Mouse (Mus musculus): ENCODE results near the gene Klra6. TPM values are rescaled to one million over a fixed set of nuclear protein-coding genes. Genes with fewer than 3 reads are reported as not detected.
"Not testable (repeated sequence)": the region's sequence is repeated elsewhere in the genome, so short reads cannot be mapped to it uniquely, and the experiment has no call there.

Klra6 gene
- polyA plus RNA-seq (2012; rRNA removed): not detected in 2 replicates

DNA sequence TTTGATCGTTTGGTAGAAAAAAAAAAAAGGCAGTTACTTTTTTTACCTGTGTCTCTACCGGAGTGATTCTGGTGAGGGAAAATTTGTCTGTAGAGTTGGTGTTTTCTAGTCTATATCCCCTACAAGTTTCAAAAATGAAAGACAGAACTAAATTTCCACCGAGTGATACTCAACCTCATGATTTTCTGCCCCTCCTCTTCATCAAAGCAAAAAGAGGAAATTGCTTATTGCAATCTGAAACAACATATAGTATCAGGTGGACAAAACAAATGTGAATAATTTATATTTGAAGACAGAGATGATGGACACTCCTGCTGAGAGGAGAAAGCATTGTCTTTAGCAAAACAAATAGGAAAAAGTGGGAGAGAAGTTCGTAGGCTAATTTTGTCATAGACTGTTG lies at the start of gene Klra6:
TSS of gene Klra6 (minus strand) at position 101 of the 400 bp plus-strand sequence.
- DNase-seq (ENCODE audit: extremely low spot score in 1 of 2, low spot score in 1 of 2): no peak

GRCm38 (mm10) chr6:130067171-130067570 lies 40.4 kb upstream of the Klra6 start, which contains the start of gene Klra4:
Gene Klra4 (minus strand): TSS chr6:130067271.
- DNase-seq (ENCODE audit: extremely low spot score in 1 of 2, low spot score in 1 of 2): not testable (repeated sequence)

DNA sequence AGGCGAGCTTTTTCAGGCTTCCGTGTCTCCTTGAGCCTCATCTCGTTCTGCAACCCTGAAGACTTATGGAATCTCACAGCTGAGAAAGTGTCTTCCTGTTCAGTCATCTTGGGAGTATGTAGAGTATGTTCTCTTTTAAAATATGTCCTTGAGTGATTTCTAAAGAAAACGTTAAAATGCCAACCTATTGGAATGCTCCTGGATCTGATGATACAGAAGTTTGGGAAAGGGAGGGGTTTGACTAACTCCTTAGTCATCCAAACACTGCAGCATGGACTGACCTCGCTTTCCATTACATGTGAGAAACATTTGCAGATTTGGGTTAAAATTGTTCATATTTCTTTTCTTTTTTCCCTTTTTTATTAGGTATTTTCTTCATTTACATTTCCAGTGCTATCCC lies 38.4 kb upstream of the Klra6 start:
- DNase-seq (ENCODE audit: extremely low spot score in 1 of 2, low spot score in 1 of 2): no peak

DNA sequence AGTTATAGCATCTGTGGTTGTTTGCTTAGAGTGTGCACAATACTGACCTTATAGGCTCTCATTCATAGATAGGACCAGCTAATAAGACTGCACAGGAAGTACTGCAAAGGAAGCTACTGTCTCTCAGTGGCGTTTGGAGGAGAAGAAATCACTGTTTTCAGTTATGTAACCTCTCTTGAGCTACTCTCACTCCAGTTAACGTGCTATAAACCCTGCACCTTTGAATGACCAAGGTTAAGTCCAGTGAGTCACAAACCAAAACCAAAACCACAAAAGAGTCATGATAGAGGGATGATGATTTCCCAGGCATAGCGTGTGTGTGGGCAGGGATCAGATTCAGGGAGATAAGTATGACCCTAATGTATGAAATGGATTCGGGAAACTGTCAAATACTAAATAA lies 8.4 kb upstream of the Klra6 start:
- not testable (repeated sequence) for DNase-seq (ENCODE audit: extremely low spot score in 1 of 2, low spot score in 1 of 2)

DNA sequence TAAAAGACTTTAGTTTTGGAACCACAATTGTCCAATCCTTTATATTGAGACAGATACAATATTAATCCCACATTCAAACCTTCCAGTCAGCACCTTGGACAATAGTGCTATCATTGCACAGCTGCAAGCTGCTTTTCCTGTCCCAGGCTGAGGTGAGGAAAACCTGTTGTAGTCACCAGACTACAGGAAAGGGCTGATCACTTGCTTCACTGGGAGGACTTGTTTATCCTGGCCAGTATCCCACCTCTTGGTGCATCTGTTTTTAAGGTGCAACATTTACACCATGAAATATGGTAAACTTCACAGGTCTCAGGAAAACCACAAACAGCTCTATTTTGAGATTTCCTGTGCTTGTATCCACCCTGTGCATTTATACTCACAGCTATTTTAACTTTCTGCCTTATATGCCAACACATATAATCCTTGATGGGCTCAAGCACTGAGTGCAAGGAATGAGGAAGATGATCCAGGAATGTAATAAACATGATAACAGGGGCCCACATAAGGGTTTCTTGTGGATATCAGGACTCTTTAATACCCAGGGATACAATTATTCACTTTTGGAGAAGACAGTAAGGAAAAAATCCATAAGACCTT lies 4.8 kb upstream of the Klra6 start:
- DNase-seq (ENCODE audit: extremely low spot score in 1 of 2, low spot score in 1 of 2): not testable (repeated sequence)

Other genes with a start within 250 kb of the Klra6 start
- gene Gm156, start 242.7 kb downstream of the Klra6 start, polyA plus RNA-seq (2012; rRNA removed): not detected in 2 replicates
- gene Gm17631, start 164.3 kb downstream of the Klra6 start, polyA plus RNA-seq (2012; rRNA removed): not detected in 2 replicates
- not detected in 2 replicates for gene Klra17, start 150.3 kb downstream of the Klra6 start, polyA plus RNA-seq (2012; rRNA removed)
- gene Klra5, start 109.3 kb downstream of the Klra6 start, polyA plus RNA-seq (2012; rRNA removed): not detected in 2 replicates
- gene Klra4, start 40.3 kb upstream of the Klra6 start, polyA plus RNA-seq (2012; rRNA removed): not detected in 2 replicates
- not detected in 2 replicates for gene Klra8, start 102.9 kb upstream of the Klra6 start, polyA plus RNA-seq (2012; rRNA removed)
- not detected in 2 replicates for gene Klra9, start 166.2 kb upstream of the Klra6 start, polyA plus RNA-seq (2012; rRNA removed)
- gene Klra7, start 206.4 kb upstream of the Klra6 start, polyA plus RNA-seq (2012; rRNA removed): not detected in 2 replicates